Mouse (Mus musculus): ENCODE measurements around the gene 4430402I18Rik. TPM values are rescaled to one million over a fixed set of nuclear protein-coding genes. Genes with fewer than 3 reads are reported as not detected.

4430402I18Rik gene
- total RNA-seq, 2 experiments from 2014 or later = 4.7 to 8.4 TPM

- DNase-seq = no peak
These were observed 66.8 kb downstream of the 4430402I18Rik start for GRCm38 (mm10) chr19:28900771-28901170.

GRCm38 (mm10) chr19:28897497-28897896 lies 70.1 kb downstream of the 4430402I18Rik start:
- DNase-seq = no peak

GRCm38 (mm10) chr19:28896639-28897038 lies 71.0 kb downstream of the 4430402I18Rik start:
- no peak for DNase-seq

- no peak for DNase-seq
These were observed 75.7 kb downstream of the 4430402I18Rik start for GRCm38 (mm10) chr19:28891864-28892263.

- DNase-seq = peak in 1 of 2 experiments; percentile 56
These were observed 76.4 kb downstream of the 4430402I18Rik start for GRCm38 (mm10) chr19:28891238-28891637.

GRCm38 (mm10) chr19:28889251-28889650 lies 78.3 kb downstream of the 4430402I18Rik start:
- no peak for DNase-seq

- no peak for DNase-seq
These were observed 79.1 kb downstream of the 4430402I18Rik start for GRCm38 (mm10) chr19:28888496-28888895.

- no peak for DNase-seq
These were observed 84.5 kb downstream of the 4430402I18Rik start for GRCm38 (mm10) chr19:28883126-28883525.

- no peak for DNase-seq
These were observed 88.1 kb downstream of the 4430402I18Rik start for GRCm38 (mm10) chr19:28879476-28879875.

GRCm38 (mm10) chr19:28870351-28870750 lies 97.2 kb downstream of the 4430402I18Rik start:
- DNase-seq = no peak

- DNase-seq = no peak
These were observed 98.2 kb downstream of the 4430402I18Rik start for GRCm38 (mm10) chr19:28869251-28869855.

GRCm38 (mm10) chr19:28865501-28865900 lies 102.1 kb downstream of the 4430402I18Rik start:
- DNase-seq = no peak

GRCm38 (mm10) chr19:28864981-28865380 lies 102.6 kb downstream of the 4430402I18Rik start:
- DNase-seq = no peak

GRCm38 (mm10) chr19:28863626-28864025 lies 104.0 kb downstream of the 4430402I18Rik start:
- no peak for DNase-seq

- DNase-seq = no peak
These were observed 107.4 kb downstream of the 4430402I18Rik start for GRCm38 (mm10) chr19:28860246-28860645.

- no peak for DNase-seq
These were observed 112.8 kb downstream of the 4430402I18Rik start for GRCm38 (mm10) chr19:28854831-28855230.

GRCm38 (mm10) chr19:28852001-28852400 lies 115.6 kb downstream of the 4430402I18Rik start:
- no peak for DNase-seq

- DNase-seq = no peak
These were observed 117.1 kb downstream of the 4430402I18Rik start for GRCm38 (mm10) chr19:28850510-28850909.

- no peak for DNase-seq
These were observed 122.5 kb downstream of the 4430402I18Rik start for GRCm38 (mm10) chr19:28844946-28845710.

Other genes starting within 250 kb of the 4430402I18Rik start
- 100 to 1,000 TPM; 138 to 140 TPM for gene Slc1a1, start 132.8 kb downstream of the 4430402I18Rik start, total RNA-seq (2021)
- 10 to 100 TPM; 48.8 to 56.0 TPM for gene Plpp6, start 3.8 kb downstream of the 4430402I18Rik start, total RNA-seq (2021)
- 100 to 1,000 TPM; 102 to 122 TPM for gene Cdc37l1, start 22.6 kb upstream of the 4430402I18Rik start, total RNA-seq (2021)
- 10 to 100 TPM; 50.4 to 55.8 TPM for gene Ak3, start 80.2 kb upstream of the 4430402I18Rik start, total RNA-seq (2021)
- 10 to 100 TPM; 18.1 to 18.7 TPM for gene Rcl1, start 133.6 kb upstream of the 4430402I18Rik start, total RNA-seq (2021)